Mouse (Mus musculus): Measurements from ENCODE around the gene Dlx1. TPM values are rescaled to one million over a fixed set of nuclear protein-coding genes. Genes with fewer than 3 reads are reported as not detected.

Gene Dlx1
- polyA plus RNA-seq, 1 experiment from 2014 or later = 6.0 TPM

GRCm38 (mm10) chr2:71542816-71543301 is 14.9 kb downstream of the Dlx1 start:
- Histone ChIP-seq H3K27me3 (peaks cover 91% of the 10 kb centered on the region), H3K9ac (no peak overlapping the region)

GRCm38 (mm10) chr2:71543531-71543930 is 15.6 kb downstream of the Dlx1 start:
- WGBS = 4% methylated on average over 9 of the region's 9 CpGs
- ATAC-seq (ENCODE audit: low FRiP score, low read depth) = no peak
- Histone ChIP-seq H3K9ac (no peak overlapping the region; the same call in 1 of the 2 replicates), H3K4me3 (peak overlapping the region; percentile 55), H3K36me3 (no peaks in the 10 kb centered on the region), H3K4me2 (replicated peaks) (peak overlapping the region; percentile 97; the same call in 1 of the 2 replicates), H3K27ac (no peak overlapping the region), H3K27me3 (peaks cover 89% of the 10 kb centered on the region), H3K9me3 (no peaks in the 10 kb centered on the region), H3K4me1 (peaks cover 61% of the 10 kb centered on the region)

More at GRCm38 (mm10) chr2:71542816-71543301, 14.9 kb downstream of the Dlx1 start:
- no peak for ATAC-seq (ENCODE audit: low FRiP score, low read depth)
- Histone ChIP-seq H3K4me3 (peak overlapping the region; percentile 31), H3K27ac (no peak overlapping the region), H3K36me3 (no peaks in the 10 kb centered on the region), H3K9me3 (no peaks in the 10 kb centered on the region), H3K4me2 (replicated peaks) (peak overlapping the region; percentile 50), H3K4me1 (peaks cover 56% of the 10 kb centered on the region)
- under 1% methylated on average over 29 of the region's 30 CpGs for WGBS

GRCm38 (mm10) chr2:71543948-71544347 is 16.0 kb downstream of the Dlx1 start:
- Histone ChIP-seq H3K4me2 (replicated peaks) (peak overlapping the region; percentile 97), H3K36me3 (no peaks in the 10 kb centered on the region), H3K4me1 (peaks cover 61% of the 10 kb centered on the region), H3K27me3 (peaks cover 89% of the 10 kb centered on the region), H3K9ac (peak overlapping the region; percentile 56), H3K9me3 (no peaks in the 10 kb centered on the region), H3K4me3 (peak overlapping the region; percentile 55), H3K27ac (no peak overlapping the region)
- ATAC-seq (ENCODE audit: low FRiP score, low read depth) = no peak
- WGBS = 1% methylated on average over 20 of the region's 20 CpGs

GRCm38 (mm10) chr2:71544391-71545285 is 16.7 kb downstream of the Dlx1 start:
- Histone ChIP-seq H3K27ac (no peak overlapping the region), H3K4me1 (peaks cover 58% of the 10 kb centered on the region), H3K4me2 (replicated peaks) (peak overlapping the region; percentile 97), H3K27me3 (peaks cover 89% of the 10 kb centered on the region), H3K4me3 (peak overlapping the region; percentile 55), H3K36me3 (no peaks in the 10 kb centered on the region), H3K9ac (peak overlapping the region; percentile 56), H3K9me3 (no peaks in the 10 kb centered on the region)
- ATAC-seq (ENCODE audit: low FRiP score, low read depth) = no peak
- WGBS = under 1% methylated on average over 59 of the region's 61 CpGs

GRCm38 (mm10) chr2:71545401-71545881 is 17.5 kb downstream of the Dlx1 start:
- ATAC-seq (ENCODE audit: low FRiP score, low read depth) = no peak
- WGBS = under 1% methylated on average over 32 of the region's 32 CpGs
- H3K4me3 ChIP-seq = peak overlapping the region; percentile 55
- peaks cover 52% of the 10 kb centered on the region for H3K4me1 ChIP-seq
- H3K9me3 ChIP-seq = no peaks in the 10 kb centered on the region
- H3K4me2 ChIP-seq (replicated peaks) = peak overlapping the region; percentile 97
- H3K36me3 ChIP-seq = no peaks in the 10 kb centered on the region
- peaks cover 89% of the 10 kb centered on the region for H3K27me3 ChIP-seq
- peak overlapping the region; percentile 62 for H3K9ac ChIP-seq
- H3K27ac ChIP-seq = no peak overlapping the region

- WGBS = under 1% methylated on average over 59 of the region's 59 CpGs
- peak overlapping the region; percentile 97 for H3K4me2 ChIP-seq (replicated peaks)
- peak; percentile 37 for ATAC-seq (ENCODE audit: low FRiP score, low read depth)
- no peaks in the 10 kb centered on the region for H3K36me3 ChIP-seq
- H3K27ac ChIP-seq = peak overlapping the region; percentile 4; the same call in 1 of the 2 replicates
- peak overlapping the region; percentile 62 for H3K9ac ChIP-seq
- no peaks in the 10 kb centered on the region for H3K9me3 ChIP-seq
- peaks cover 45% of the 10 kb centered on the region for H3K4me1 ChIP-seq
- peaks cover 87% of the 10 kb centered on the region for H3K27me3 ChIP-seq
- peak overlapping the region; percentile 55 for H3K4me3 ChIP-seq
Observed at GRCm38 (mm10) chr2:71545882-71546639, 18.1 kb downstream of the Dlx1 start.

- Histone ChIP-seq H3K9ac (peak within 1 kb of the TSS; percentile 62), H3K27me3 (peaks cover 87% of the 10 kb centered on the region), H3K9me3 (no peaks in the 10 kb centered on the region), H3K4me2 (replicated peaks) (peak within 1 kb of the TSS; percentile 97), H3K4me3 (peak within 1 kb of the TSS; percentile 55), H3K36me3 (no peaks in the 10 kb centered on the region), H3K27ac (peak within 1 kb of the TSS; percentile 4; the same call in 1 of the 2 replicates), H3K4me1 (peaks cover 46% of the 10 kb centered on the region)
- WGBS = 0% methylated on average over 37 of the region's 37 CpGs
- ATAC-seq (ENCODE audit: low FRiP score, low read depth) = peak; percentile 42
Observed at GRCm38 (mm10) chr2:71546640-71547071, 18.7 kb downstream of the Dlx1 start, which contains the start of gene Dlx2. Gene Dlx2 (minus strand): TSS chr2:71546754.

GRCm38 (mm10) chr2:71547829-71548228 is 19.9 kb downstream of the Dlx1 start:
- peaks cover 47% of the 10 kb centered on the region for H3K4me1 ChIP-seq
- peaks cover 87% of the 10 kb centered on the region for H3K27me3 ChIP-seq
- H3K4me2 ChIP-seq (replicated peaks) = no peak overlapping the region
- no peak overlapping the region for H3K9ac ChIP-seq
- ATAC-seq (ENCODE audit: low FRiP score, low read depth) = peak; percentile 20; the same call in 1 of the 2 replicates
- no peak overlapping the region for H3K27ac ChIP-seq
- H3K36me3 ChIP-seq = no peaks in the 10 kb centered on the region
- under 1% methylated on average over 8 of the region's 8 CpGs for WGBS
- no peak overlapping the region for H3K4me3 ChIP-seq
- no peaks in the 10 kb centered on the region for H3K9me3 ChIP-seq

GRCm38 (mm10) chr2:71550330-71550729 is 22.4 kb downstream of the Dlx1 start:
- Histone ChIP-seq H3K36me3 (no peaks in the 10 kb centered on the region), H3K9ac (no peak overlapping the region), H3K4me1 (peaks cover 30% of the 10 kb centered on the region), H3K27ac (no peak overlapping the region), H3K4me2 (replicated peaks) (no peak overlapping the region), H3K9me3 (no peaks in the 10 kb centered on the region), H3K27me3 (peaks cover 83% of the 10 kb centered on the region), H3K4me3 (no peak overlapping the region)
- 37% methylated on average over 3 of the region's 3 CpGs for WGBS
- no peak for ATAC-seq (ENCODE audit: low FRiP score, low read depth)

GRCm38 (mm10) chr2:71551704-71552103 is 23.8 kb downstream of the Dlx1 start:
- Histone ChIP-seq H3K9me3 (no peaks in the 10 kb centered on the region), H3K36me3 (no peaks in the 10 kb centered on the region), H3K4me2 (replicated peaks) (peak overlapping the region; percentile 47), H3K27me3 (peaks cover 69% of the 10 kb centered on the region), H3K4me1 (peaks cover 16% of the 10 kb centered on the region; the same call in 1 of the 2 replicates), H3K9ac (no peak overlapping the region), H3K27ac (no peak overlapping the region), H3K4me3 (peak overlapping the region; percentile 19)
- no peak for ATAC-seq (ENCODE audit: low FRiP score, low read depth)
- WGBS = 2% methylated on average over 18 of the region's 18 CpGs

GRCm38 (mm10) chr2:71556071-71556470 is 28.2 kb downstream of the Dlx1 start:
- Histone ChIP-seq H3K4me3 (no peak overlapping the region), H3K9me3 (peaks cover 13% of the 10 kb centered on the region; the same call in 1 of the 2 replicates), H3K9ac (no peak overlapping the region), H3K27me3 (peaks cover 34% of the 10 kb centered on the region), H3K4me2 (replicated peaks) (no peak overlapping the region), H3K4me1 (peaks cover 8% of the 10 kb centered on the region; the same call in 1 of the 2 replicates), H3K27ac (no peak overlapping the region), H3K36me3 (no peaks in the 10 kb centered on the region)
- no peak for ATAC-seq (ENCODE audit: low FRiP score, low read depth)
- WGBS = 64% methylated on average over 5 of the region's 5 CpGs

Measured in limb, embryonic 13.5 days (tissue).